Mouse (Mus musculus) urinary bladder, postnatal 4 days (tissue): ENCODE results near the gene Vmn1r207-ps.
"Not testable (repeated sequence)": the region's sequence is repeated elsewhere in the genome, so short reads cannot be mapped to it uniquely, and the experiment has no call there.

Experiments used
- DNase-seq, 2 experiments: peaks; one replicate each; pipeline ENCODE4 v3.0.0; 2021 to 2022; ENCODE audit warnings: low spot score in 2 of 2

Gene Vmn1r207-ps

DNA sequence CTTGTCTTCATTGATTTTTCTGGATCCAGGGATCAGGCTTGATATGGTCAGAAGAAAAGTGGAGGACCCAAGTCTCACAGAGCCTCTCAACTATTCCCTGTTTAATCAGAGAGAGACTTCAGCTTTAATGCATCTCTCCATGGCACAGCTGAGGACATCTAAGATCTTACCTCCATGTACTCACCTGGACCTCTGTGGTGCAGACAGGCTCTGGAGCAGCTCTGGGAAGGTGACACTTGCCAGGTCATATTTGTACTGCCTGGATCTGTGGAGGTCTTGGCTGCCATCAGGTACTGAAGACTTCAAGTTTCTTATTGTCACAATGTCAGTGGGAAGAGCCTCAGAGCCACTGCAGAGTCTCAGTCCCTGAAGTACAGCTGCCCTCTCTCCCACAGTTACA lies at the start of gene Vmn1r207-ps:
TSS of gene Vmn1r207-ps (minus strand) at position 101 of the 400 bp plus-strand sequence.
- DNase-seq: not testable (repeated sequence)

DNA sequence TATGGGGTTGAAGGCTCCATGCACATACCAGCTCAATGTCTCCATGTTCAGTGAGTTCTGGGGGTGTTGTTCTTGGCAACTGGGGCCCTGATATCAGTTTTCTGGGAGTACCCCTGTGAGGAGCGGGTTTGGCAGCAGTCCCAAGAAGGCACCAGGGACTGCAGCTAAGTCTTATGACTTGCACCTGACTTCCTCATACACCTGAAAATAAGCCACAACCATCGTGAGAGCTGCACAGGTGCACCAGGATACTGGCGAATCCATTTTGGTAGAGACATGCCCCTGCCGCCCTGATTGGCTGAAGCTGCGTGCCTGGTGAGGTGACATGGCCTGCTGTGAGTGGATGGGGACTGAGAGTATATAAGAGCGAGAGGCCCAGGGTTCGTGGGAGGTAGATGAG lies 47.9 kb upstream of the Vmn1r207-ps start, which contains the start of gene Vmn1r208:
TSS of gene Vmn1r208 (minus strand) at position 101 of the 400 bp plus-strand sequence.
- DNase-seq: not testable (repeated sequence)

- not testable (repeated sequence) for DNase-seq
Observed at GRCm38 (mm10) chr13:22771592-22771991, 42.2 kb upstream of the Vmn1r207-ps start.

DNA sequence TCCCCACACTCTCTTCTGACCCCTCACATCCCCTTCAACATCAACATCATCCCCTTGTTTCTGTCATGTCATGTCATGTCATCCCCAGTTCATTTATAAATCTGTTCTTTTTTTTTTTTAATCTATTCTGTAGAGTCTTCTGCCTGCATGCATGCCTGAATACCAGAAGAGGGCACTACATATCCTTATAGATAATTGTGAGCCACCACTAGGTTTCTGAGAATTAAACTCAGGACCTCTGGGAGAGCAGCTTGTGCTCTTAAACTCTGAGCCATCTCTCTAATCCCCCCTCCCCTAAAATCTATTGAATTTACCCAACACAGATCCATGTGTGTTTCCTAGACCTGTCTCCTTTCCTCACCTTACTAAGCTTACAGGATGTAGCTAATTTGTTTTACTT lies 18.1 kb upstream of the Vmn1r207-ps start:
- no peak for DNase-seq

DNA sequence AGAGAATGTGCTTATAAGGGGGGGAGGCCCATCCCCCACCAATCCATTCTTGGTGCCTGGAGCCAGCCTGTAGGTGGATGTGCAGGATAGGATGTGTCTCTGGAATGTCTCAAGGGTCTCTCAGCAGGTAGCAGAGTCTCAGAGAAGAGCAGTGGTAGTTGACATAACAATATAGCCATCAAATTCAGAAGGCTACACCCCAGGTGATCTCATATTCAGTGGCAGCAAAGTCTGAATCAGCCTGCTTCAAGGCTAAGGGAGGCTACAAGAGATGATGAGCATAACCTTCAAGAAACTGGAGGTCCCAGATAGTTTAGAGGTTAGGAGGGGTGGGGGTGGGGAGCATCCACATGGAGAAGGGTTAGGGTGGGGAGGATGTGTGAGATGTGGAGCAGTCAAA lies 22.5 kb downstream of the Vmn1r207-ps start:
- DNase-seq: not testable (repeated sequence)

- not testable (repeated sequence) for DNase-seq
Observed at GRCm38 (mm10) chr13:22702951-22703350, 26.5 kb downstream of the Vmn1r207-ps start.
